Mouse (Mus musculus): ENCODE measurements at regions not wholly inside any gene's neighbourhood (a gene's known extent, or its start where the extent isn't known, plus 50 kb on each side); places are given as distances from the start of the nearest gene placed in this dataset.

- no peak for ATAC-seq
Measured at GRCm38 (mm10) chr16:24177131-24177530, 188.5 kb upstream of the Bcl6 start.

DNA sequence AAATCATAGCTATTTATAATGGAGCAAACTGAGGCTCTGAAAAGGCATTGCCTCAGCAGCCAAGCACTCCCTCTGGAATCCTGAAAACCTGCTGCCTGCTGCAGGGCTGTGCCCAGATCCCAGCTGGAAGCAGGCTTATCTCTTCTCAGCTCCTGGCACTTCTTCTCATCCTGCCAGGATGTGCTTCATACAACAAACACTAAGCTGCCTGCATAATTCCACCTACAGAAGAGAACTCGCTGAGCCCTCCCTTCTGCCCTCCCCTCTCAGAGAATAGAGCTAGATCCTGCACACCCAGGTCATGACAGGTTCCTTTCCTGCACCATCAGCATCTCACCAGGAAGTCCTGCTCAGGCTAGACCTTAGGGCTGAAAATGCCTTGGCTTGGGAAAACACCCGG lies 187.4 kb upstream of the Bcl6 start:
- ATAC-seq, result no peak

DNA sequence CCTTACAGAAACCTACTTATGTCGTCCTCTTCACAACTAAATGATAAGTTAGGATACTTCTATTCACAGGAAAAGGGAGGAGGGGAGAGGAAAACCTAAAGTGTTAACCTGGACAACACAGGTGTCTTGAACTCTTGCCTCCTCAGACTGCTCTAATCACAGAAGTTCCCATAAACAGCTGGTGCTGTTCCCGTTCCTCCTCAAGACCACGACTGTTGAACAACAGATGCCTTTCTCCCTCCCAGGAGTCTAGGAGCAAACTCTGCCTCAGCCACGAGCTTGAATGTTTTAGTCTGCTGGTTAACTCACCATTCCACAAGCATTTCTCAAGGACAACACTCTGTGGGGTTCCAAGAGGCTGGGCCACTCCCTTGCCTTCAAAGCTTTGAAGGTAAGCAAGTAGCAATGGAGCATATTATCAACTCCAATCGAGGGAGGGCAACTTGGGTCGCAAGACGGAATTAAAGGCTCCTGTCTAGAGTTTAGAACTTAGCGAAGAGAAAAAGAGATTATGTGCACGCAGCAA lies 186.6 kb upstream of the Bcl6 start:
- no peak for ATAC-seq

DNA sequence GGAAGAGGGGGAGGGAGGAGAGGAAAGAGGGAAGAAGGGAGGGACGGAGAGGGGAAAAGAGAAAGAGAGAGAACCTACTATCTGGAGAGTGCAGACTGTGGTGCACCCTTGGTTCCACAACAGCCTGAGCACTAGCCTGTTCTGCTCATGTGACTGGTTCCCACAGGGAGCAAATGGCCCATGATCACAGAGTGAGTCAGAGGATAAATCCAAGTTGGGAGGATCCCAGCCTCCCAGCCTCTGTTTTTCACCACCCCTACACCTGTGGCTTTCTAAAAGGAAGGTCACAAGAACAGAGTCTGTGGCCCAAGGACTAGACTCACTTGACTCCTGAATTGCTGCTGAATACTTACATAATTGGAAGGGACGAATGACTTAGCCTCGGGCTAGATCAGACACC lies 185.9 kb upstream of the Bcl6 start:
- ATAC-seq, result no peak

DNA sequence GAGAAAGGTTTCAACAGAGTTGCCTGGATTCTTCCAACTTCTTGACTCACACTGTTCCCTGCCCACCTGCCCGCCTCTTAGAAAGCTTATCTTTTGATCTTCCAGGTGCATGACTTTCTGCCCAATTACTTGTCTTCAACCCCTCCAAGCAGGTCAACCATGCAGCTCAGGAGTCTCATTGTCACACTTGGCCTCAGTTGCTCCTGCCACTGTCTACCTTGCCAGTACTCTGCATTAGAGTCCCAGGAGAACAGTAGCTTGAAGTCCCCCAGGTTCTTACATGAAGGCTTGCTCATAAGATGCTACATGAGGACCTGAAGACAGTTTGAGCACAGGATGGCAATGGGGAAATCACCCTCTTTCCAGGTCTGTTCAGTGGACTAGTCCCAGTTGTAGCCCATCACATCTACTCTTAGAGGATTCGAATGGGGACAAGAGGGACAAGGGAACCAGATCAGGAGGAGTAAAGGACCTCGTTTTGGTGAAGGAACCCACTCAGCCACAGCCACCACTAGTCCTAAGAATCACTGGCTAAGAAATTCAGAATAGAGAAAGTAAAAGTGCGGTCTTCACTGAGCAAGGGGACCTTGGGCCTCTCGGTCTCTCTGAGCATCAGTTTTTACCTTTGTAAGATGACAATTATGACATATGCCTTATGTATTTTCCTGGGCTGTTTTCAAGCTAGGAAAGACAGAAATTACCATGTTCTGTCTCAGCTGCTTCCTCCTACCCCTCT lies 185.3 kb upstream of the Bcl6 start:
- no peak for ATAC-seq

GRCm38 (mm10) chr16:24172653-24173052 lies 184.0 kb upstream of the Bcl6 start:
- ATAC-seq, result no peak

DNA sequence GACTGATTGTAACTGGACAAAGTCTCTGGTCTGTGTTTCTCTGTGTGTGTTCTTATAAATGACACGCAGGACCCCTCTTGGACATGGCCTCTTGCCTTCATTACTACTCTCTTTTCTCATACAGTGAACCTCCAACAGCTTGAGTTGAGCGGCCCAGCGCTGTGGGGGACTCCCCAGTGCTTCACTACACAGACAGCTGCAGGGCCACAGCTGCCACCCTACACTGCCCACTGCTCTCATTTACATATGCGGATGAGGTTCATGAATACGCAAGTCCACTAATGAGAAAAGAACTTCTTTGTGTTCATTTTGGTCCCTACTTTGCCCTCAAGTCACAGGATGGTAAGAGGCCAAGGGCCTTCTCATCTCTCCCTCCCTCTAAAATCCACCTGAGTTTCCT lies 183.4 kb upstream of the Bcl6 start:
- no peak for ATAC-seq

DNA sequence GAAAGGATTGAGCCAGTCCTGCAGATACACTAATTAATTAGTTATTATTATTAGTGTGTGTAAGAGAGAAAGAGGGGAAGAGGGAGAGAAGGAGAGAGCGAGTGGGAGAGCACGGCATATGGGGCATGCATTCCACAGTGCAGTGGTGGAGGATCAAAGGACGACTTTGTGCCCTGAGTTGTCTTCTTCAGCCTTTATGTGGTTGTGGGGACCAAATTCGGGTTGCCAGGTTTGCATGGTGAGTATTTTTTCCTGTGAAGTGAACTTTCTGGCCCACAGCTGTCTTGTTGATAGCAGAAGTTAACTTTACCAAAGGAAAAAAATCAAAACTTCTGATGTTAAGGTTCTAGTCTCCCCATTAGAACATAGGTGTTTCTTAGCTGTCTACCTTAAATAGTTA lies 182.5 kb upstream of the Bcl6 start:
- ATAC-seq, result no peak

DNA sequence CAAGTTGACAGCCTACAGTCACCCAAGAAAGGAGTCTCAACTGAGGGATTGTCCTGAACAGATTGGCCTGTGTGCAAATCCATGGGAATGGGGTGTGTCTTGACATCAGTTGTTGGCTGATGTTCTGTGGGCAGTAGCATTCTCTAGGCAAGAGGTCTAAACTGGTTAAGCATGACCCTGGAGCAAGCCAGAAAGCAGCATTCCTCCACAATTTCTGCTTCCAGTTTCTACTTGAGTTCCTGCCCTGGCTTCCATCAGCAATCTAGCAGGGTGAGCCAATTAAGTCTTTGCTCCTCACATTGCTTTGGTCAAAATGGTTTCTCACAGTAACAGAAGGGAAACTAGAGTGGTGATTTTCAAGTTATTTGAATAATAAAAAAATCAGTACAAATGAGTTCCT lies 177.8 kb upstream of the Bcl6 start:
- ATAC-seq, result no peak

GRCm38 (mm10) chr16:24165461-24166081 lies 176.9 kb upstream of the Bcl6 start:
- ATAC-seq, result peak; percentile 74

DNA sequence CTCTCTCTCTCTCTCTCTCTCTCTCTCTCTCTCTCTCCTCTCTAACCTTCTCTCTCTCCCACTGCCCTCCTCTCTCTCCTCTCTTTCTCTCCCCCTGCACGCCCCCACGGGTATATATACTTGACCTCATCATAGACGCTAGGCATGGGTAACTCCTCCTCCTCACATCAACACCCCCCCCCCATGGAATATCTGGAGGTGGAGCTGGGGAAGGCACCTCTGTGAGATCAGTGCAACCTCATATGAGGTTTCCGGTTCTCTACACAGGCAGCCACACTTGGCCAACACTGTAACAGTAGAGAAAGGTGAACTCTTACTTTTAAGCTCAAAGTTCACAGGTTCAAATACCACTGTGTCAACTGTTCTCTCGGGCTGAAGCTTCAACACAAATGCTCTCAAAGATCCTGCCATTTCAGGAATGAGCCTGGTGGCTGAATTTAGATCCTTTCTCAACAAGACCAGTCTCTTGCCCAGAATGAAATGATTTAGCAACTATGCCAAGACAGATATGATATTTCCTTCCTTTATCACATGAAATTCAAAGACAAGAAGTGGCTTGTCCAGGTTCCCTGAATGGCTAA lies 172.1 kb upstream of the Bcl6 start:
- ATAC-seq, result peak; percentile 55

- ATAC-seq, result no peak
Measured at GRCm38 (mm10) chr16:24159336-24159735, 170.7 kb upstream of the Bcl6 start.

- no peak for ATAC-seq
Measured at GRCm38 (mm10) chr16:24157753-24158152, 169.1 kb upstream of the Bcl6 start.

GRCm38 (mm10) chr16:24156729-24157430 lies 168.2 kb upstream of the Bcl6 start:
- no peak for ATAC-seq

GRCm38 (mm10) chr16:24154816-24155357 lies 166.2 kb upstream of the Bcl6 start:
- ATAC-seq, result peak; percentile 8

DNA sequence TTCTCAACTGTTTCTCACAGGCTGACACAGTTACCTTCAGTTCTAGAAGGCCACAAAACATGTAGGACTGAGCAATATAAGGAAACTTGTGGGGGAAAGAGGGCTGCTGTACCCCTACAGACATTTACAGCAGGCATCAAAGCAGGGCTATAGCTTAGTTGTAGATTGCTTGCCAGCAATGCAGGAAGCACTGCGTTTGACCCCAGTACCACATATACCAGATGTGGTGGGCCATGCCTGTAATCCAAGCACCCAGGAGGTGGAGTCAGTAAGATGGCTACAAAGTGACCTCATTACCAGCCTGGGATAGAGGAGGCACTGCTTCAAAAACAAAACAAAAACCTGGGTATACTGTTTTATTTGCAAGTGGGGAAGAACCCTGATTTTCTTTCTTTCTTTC lies 165.3 kb upstream of the Bcl6 start:
- peak; percentile 50 for ATAC-seq

DNA sequence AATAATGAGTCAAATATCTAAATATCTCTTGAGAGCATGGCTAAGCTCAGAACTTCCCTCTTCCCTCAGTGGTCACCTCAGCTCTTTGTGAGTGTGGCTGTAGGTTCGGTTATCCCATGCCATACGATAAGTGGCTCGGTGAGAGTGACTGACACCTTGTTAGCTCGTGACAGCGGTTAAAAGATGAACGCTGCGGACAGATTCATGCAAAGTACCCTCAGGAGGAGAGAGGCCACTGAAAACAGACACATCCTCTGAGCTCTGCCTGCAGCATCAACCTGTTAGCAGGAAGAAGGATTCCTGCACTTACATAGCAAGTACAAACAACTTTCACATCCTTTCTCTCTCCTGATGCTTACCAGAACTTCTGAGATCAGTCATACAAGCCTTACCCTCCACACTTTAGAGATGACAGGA lies 163.2 kb upstream of the Bcl6 start:
- peak; percentile 40 for ATAC-seq

DNA sequence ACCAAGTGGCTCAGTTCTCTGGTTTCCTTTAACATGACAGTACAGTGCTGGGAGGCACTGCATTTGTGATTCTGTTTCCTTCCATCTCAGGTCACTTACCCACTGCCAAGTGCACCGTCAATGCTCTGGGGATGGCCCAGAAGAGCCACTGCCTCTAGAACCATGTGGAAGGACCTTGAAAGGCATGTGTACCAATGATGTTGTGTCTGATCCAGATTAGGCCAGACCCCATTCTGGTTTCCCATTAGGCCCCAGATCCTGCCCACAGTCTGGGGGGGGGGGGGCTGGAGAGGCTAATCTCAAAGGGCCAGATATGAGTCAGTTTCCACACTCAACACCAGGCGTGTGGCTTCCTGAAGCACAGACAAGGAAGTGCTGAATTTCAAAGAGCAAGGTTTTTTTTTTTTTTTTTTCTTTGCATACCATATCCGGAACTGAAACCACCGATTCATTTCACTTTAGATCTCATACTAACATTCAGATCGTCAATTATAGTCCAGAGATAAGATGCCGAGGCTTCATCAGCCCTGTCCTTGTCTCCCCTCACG lies 162.6 kb upstream of the Bcl6 start:
- peak; percentile 74 for ATAC-seq

- ATAC-seq, result no peak
Measured at GRCm38 (mm10) chr16:24150512-24150911, 161.9 kb upstream of the Bcl6 start.

DNA sequence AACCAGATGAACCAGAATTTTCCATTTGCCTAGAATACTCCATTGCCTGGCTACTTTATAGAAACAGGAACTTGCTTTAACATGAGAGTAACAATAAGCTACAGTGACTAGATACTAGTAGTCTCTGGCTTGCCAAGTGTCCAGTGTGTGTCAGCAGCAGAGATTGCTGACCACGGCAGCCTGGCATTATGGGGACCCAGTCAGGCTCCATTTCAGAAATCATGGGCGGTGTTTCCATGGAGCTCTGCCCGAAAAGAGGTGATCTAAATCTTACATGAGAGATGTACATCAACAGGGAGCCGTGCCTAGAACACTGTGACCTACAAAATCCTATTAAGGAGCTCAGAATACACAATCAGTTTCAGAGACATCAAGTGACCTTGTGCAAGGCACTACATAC lies 160.8 kb upstream of the Bcl6 start:
- ATAC-seq, result no peak

GRCm38 (mm10) chr16:24143894-24144293 lies 155.2 kb upstream of the Bcl6 start:
- ATAC-seq, result no peak

DNA sequence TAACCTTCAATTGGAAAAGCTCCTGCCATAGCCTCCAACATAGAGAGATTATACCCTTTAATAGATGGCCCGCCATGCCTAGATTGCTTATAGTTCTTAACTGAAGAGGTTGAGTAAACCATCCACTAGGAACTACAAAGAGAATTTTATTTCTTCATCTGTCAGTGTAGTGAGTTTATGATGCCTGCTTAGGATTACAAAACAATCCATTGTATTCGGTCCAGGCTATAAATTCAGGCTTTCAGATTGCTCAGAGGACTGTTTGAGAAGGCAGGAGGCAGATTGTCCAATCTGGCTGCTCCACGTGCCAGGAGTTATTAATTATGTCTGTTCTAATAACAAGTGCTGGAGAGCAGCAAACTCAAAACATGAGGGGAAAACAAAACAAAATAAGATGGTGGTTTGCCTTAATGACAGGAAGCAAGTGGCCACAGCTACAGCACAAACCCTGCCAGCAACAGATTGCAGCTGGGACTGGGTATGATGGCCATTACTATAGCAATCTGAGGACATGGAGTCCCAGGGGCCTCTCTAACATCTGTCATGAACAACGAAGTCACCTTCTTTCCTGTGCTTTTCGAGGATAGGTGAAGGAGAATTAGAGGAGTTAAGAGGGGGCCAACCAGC lies 154.4 kb upstream of the Bcl6 start:
- no peak for ATAC-seq
